Mouse (Mus musculus): Measurements from ENCODE around the gene Scarb2. TPM values are rescaled to one million over a fixed set of nuclear protein-coding genes. Genes with fewer than 3 reads are reported as not detected.
A peak's percentile ranks its signal among the peaks of the same experiment; 100 is the strongest.
"Not testable (repeated sequence)": the region's sequence is repeated elsewhere in the genome, so short reads cannot be mapped to it uniquely, and the experiment has no call there.

Gene Scarb2
- polyA plus RNA-seq (2015; fragmentation: Nextera tagmentation; extraction: Ambion mirVana), result 21.0 and 21.8 TPM in 2 replicates

GRCm38 (mm10) chr5:92506733-92507132 is at the start of gene Scarb2:
Gene Scarb2, minus strand, starts transcription at chr5:92506833.
- peak within 1 kb of the TSS; percentile 90 for H3K9ac ChIP-seq (replicated peaks)
- H3K4me2 ChIP-seq (replicated peaks), result peak within 1 kb of the TSS; percentile 68
- no peaks in the 10 kb centered on the region for H3K9me3 ChIP-seq
- no peaks in the 10 kb centered on the region for H3K36me3 ChIP-seq
- no peak for ATAC-seq
- H3K27ac ChIP-seq, result peak within 1 kb of the TSS; percentile 97
- H3K4me1 ChIP-seq (replicated peaks), result peaks cover 27% of the 10 kb centered on the region
- H3K27me3 ChIP-seq, result no peaks in the 10 kb centered on the region
- H3K4me3 ChIP-seq (replicated peaks), result peak within 1 kb of the TSS; percentile 64

DNA sequence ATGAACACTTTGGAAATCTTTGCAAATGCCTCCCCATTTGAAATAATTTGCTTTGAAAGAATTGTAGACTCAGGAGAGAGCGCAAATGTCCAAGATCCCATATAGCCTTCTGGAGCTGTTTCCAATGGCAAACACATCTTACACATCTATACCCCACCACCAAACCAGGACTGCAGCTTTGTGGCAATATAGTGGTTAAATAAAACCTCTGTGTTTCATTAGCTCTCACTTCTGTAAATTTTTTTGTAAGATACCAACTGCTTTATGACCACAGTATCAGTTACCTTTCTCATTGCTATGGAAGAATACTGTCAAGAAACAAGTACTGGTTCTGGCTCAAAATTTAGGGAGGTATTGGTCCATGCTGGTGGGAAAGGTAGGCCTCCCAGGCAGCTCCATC is 49.3 kb upstream of the Scarb2 start:
- no peak overlapping the region for H3K27ac ChIP-seq
- ATAC-seq, result no peak
- no peaks in the 10 kb centered on the region for H3K9me3 ChIP-seq
- H3K4me1 ChIP-seq (replicated peaks), result no peaks in the 10 kb centered on the region
- WGBS, result 92% methylated on average over 1 of the region's 1 CpGs
- H3K4me2 ChIP-seq (replicated peaks), result no peak overlapping the region
- H3K4me3 ChIP-seq (replicated peaks), result no peak overlapping the region
- no peaks in the 10 kb centered on the region for H3K36me3 ChIP-seq
- no peak overlapping the region for H3K9ac ChIP-seq (replicated peaks)
- H3K27me3 ChIP-seq, result no peaks in the 10 kb centered on the region

- Histone ChIP-seq H3K36me3 (no peaks in the 10 kb centered on the region), H3K27me3 (no peaks in the 10 kb centered on the region), H3K4me2 (replicated peaks) (no peak within 1 kb of the TSS), H3K27ac (no peak within 1 kb of the TSS), H3K4me3 (replicated peaks) (no peak within 1 kb of the TSS), H3K4me1 (replicated peaks) (no peaks in the 10 kb centered on the region), H3K9me3 (no peaks in the 10 kb centered on the region), H3K9ac (replicated peaks) (no peak within 1 kb of the TSS)
- no peak for ATAC-seq
- 82% methylated on average over 16 of the region's 16 CpGs for WGBS
These were observed 48.4 kb upstream of the Scarb2 start, which contains the start of gene Fam47e for GRCm38 (mm10) chr5:92554891-92555511. Gene Fam47e, plus strand, starts transcription at chr5:92555069.

- no peak overlapping the region for H3K4me2 ChIP-seq (replicated peaks)
- H3K36me3 ChIP-seq, result no peaks in the 10 kb centered on the region
- no peak overlapping the region for H3K4me3 ChIP-seq (replicated peaks)
- no peaks in the 10 kb centered on the region for H3K4me1 ChIP-seq (replicated peaks)
- WGBS, result 81% methylated on average over 4 of the region's 4 CpGs
- no peak for ATAC-seq
- no peaks in the 10 kb centered on the region for H3K27me3 ChIP-seq
- H3K9me3 ChIP-seq, result no peaks in the 10 kb centered on the region
- H3K27ac ChIP-seq, result no peak overlapping the region
- H3K9ac ChIP-seq (replicated peaks), result no peak overlapping the region
These were observed 47.8 kb upstream of the Scarb2 start for GRCm38 (mm10) chr5:92554443-92554842.

DNA sequence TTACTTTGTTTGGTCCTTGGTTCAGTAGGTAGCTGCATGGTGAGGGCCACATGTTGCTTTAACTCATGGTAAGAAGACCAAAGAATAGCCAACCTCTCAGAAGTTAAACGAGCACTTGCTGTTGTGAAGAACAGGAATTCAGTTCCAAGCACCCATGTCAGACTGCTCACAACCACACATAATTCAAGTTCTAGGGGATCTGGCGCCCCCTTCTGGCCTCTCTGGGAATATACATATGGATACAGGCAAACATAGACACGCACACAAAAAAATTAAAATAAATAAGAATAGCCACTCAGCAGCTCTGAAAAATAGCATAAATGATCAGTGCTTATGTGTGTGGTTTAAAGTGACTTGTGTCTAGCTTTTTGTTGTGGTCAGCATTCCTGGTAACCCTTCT is 47.3 kb upstream of the Scarb2 start:
- Histone ChIP-seq H3K27me3 (no peaks in the 10 kb centered on the region), H3K9ac (replicated peaks) (no peak overlapping the region), H3K4me3 (replicated peaks) (no peak overlapping the region), H3K36me3 (no peaks in the 10 kb centered on the region), H3K27ac (no peak overlapping the region), H3K9me3 (no peaks in the 10 kb centered on the region), H3K4me2 (replicated peaks) (no peak overlapping the region), H3K4me1 (replicated peaks) (no peaks in the 10 kb centered on the region)
- no peak for ATAC-seq
- 68% methylated on average over 3 of the region's 3 CpGs for WGBS

DNA sequence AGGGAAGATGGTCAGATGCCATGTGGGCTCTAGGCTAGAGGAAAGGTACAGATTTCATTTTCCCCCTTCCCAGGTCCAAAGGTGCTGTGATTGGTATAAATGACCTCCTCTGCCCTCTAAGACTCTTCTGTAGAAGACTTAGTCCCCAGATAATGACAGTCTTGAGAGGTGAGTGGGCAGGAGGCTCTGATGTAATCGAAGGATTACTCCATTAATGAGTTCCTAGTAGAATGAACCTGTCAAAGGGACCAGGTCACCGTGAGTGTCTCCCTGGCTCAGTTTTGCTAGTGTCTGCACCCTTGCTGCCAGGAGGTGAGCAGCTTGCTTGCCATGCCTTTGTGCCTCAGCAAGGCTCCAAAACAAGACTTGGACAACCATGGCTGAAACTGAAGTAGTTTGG is 46.0 kb upstream of the Scarb2 start:
- H3K9ac ChIP-seq (replicated peaks), result no peak overlapping the region

DNA sequence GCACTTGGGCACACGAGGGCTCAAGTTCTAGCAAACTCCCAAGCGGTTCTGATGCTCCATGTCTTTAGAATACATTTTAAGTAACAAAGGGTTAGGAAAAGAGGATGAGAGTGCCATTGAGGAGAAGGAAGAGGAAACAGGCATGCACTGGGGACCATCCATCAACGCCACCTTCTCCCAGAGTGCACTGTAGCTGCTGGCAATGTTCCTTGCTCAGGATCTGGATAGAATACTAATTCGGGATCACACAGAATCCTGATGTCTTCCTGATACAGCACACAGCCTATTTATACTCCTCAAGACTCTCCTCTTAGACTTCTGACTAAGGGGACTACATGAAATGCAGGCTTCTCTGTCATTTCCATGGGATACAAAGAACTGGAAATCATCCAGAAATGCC is 33.1 kb upstream of the Scarb2 start:
- no peak for ATAC-seq
- H3K36me3 ChIP-seq, result no peaks in the 10 kb centered on the region
- no peak overlapping the region for H3K4me3 ChIP-seq (replicated peaks)
- no peaks in the 10 kb centered on the region for H3K4me1 ChIP-seq (replicated peaks)
- 77% methylated on average over 4 of the region's 4 CpGs for WGBS
- no peaks in the 10 kb centered on the region for H3K27me3 ChIP-seq
- H3K9me3 ChIP-seq, result no peaks in the 10 kb centered on the region
- H3K27ac ChIP-seq, result no peak overlapping the region
- no peak overlapping the region for H3K9ac ChIP-seq (replicated peaks)
- H3K4me2 ChIP-seq (replicated peaks), result no peak overlapping the region

More for the DNA sequence above, 46.0 kb upstream of the Scarb2 start:
- H3K27ac ChIP-seq, result no peak overlapping the region
- H3K36me3 ChIP-seq, result no peaks in the 10 kb centered on the region
- no peak for ATAC-seq
- H3K4me3 ChIP-seq (replicated peaks), result no peak overlapping the region
- no peaks in the 10 kb centered on the region for H3K9me3 ChIP-seq
- no peaks in the 10 kb centered on the region for H3K4me1 ChIP-seq (replicated peaks)
- 90% methylated on average over 2 of the region's 2 CpGs for WGBS
- H3K4me2 ChIP-seq (replicated peaks), result no peak overlapping the region
- H3K27me3 ChIP-seq, result no peaks in the 10 kb centered on the region

- Histone ChIP-seq H3K4me2 (replicated peaks) (no peak overlapping the region), H3K4me3 (replicated peaks) (no peak overlapping the region), H3K27me3 (no peaks in the 10 kb centered on the region), H3K27ac (no peak overlapping the region), H3K4me1 (replicated peaks) (no peaks in the 10 kb centered on the region), H3K9me3 (no peaks in the 10 kb centered on the region), H3K36me3 (no peaks in the 10 kb centered on the region), H3K9ac (replicated peaks) (no peak overlapping the region)
- 83% methylated on average over 6 of the region's 6 CpGs for WGBS
- no peak for ATAC-seq
These were observed 18.2 kb upstream of the Scarb2 start for GRCm38 (mm10) chr5:92524821-92525258.

- not testable (repeated sequence) for H3K4me1 ChIP-seq (replicated peaks); H3K4me3 ChIP-seq (replicated peaks); ATAC-seq; H3K36me3 ChIP-seq; H3K27ac ChIP-seq; H3K9me3 ChIP-seq; H3K27me3 ChIP-seq; H3K4me2 ChIP-seq (replicated peaks); H3K9ac ChIP-seq (replicated peaks)
- WGBS, result 85% methylated on average over 2 of the region's 2 CpGs
These were observed 14.5 kb upstream of the Scarb2 start for GRCm38 (mm10) chr5:92521131-92521530.

DNA sequence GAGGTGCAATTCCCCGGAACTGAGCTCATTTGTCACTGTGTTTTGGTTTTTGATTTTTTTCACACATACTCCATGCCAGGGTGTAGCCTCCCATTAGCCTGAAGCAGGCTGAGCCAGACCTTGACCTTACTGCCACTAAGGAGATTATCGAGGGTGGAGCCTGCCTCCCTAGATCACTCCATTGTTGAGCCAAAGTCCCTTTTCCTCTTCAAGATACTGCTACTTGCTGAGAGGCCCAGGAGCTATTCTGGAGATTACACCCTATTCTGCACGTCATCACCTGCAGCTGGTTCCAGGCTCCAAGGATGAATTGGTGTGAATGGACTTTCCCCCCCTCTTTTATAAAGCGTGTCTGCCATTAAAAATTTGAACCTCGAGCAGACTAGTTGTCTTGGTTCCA is 5.4 kb upstream of the Scarb2 start:
- no peak for ATAC-seq
- Histone ChIP-seq H3K27ac (no peak overlapping the region), H3K27me3 (no peaks in the 10 kb centered on the region), H3K4me3 (replicated peaks) (no peak overlapping the region), H3K4me1 (replicated peaks) (no peaks in the 10 kb centered on the region), H3K4me2 (replicated peaks) (no peak overlapping the region), H3K36me3 (no peaks in the 10 kb centered on the region), H3K9me3 (no peaks in the 10 kb centered on the region), H3K9ac (replicated peaks) (no peak overlapping the region)
- 82% methylated on average over 5 of the region's 5 CpGs for WGBS

DNA sequence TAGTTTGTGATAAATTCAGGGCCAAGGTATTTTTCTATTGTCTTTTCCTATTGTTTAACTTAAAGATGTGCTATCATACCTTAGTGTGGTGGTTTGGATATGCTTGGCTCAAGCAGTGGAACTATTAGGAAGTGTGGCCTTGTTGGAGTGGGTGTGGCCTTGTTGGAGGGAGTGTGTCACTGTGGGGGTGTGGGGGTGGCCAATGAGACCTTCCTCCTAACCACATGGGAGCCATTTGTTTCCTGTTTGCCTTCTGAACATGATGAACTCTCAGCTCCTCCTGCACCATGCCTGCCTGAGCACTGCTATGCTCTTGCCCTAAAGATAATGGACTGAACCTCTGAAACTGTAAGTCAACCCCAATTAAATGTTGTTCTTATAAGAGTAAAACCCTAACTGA is 4.6 kb upstream of the Scarb2 start:
- no peak overlapping the region for H3K27ac ChIP-seq
- no peak overlapping the region for H3K9ac ChIP-seq (replicated peaks)
- no peak for ATAC-seq
- H3K4me1 ChIP-seq (replicated peaks), result peaks cover 4% of the 10 kb centered on the region
- H3K9me3 ChIP-seq, result no peaks in the 10 kb centered on the region
- H3K4me3 ChIP-seq (replicated peaks), result no peak overlapping the region
- no peaks in the 10 kb centered on the region for H3K27me3 ChIP-seq
- H3K36me3 ChIP-seq, result no peaks in the 10 kb centered on the region
- H3K4me2 ChIP-seq (replicated peaks), result no peak overlapping the region

DNA sequence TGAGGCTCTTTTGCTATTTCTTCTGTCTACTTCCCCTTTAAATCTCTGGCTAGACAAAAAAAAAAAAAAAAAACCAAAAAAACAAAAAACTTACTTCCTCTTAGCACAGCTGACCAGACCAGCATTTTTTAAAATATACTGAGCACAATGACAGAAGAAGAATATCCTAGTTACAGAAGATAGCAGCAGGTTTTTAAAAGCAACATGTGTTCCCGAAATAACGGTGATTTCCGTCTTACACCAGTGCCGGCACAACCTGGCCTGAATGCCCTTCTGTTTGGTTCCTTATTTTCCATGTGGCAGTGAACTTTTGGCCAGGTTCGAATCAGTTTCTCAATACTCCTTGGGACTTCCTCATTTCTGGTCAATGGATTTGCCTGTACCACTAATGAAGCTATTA is 2.2 kb upstream of the Scarb2 start:
- 95% methylated on average over 5 of the region's 5 CpGs for WGBS
- H3K4me3 ChIP-seq (replicated peaks), result no peak overlapping the region
- no peak overlapping the region for H3K27ac ChIP-seq
- no peaks in the 10 kb centered on the region for H3K27me3 ChIP-seq
- H3K9ac ChIP-seq (replicated peaks), result no peak overlapping the region
- H3K4me2 ChIP-seq (replicated peaks), result no peak overlapping the region
- H3K36me3 ChIP-seq, result no peaks in the 10 kb centered on the region
- H3K4me1 ChIP-seq (replicated peaks), result peaks cover 15% of the 10 kb centered on the region
- no peak for ATAC-seq
- H3K9me3 ChIP-seq, result no peaks in the 10 kb centered on the region

DNA sequence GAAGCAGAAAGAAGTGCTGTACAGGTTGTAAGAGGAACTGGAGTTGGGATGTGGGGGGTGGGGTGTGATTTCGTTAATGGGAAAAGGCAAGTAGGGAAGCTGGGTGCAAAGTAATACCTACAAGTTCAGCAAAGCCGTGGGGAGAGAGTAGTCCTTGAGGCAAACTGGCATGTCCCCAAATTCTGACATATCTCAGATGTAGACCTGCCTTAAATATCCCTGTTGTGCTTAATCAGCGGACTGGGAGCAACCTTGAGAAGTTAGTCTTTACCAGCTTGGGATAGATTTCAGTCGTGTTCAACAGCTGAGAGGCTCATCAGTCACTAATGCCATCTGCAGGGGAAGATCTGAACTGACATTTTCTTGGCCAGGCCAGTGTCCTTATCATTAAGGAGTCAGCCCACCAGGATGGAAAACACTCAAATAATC is 318 bp downstream of the Scarb2 start:
- no peaks in the 10 kb centered on the region for H3K36me3 ChIP-seq
- no peak for ATAC-seq
- 39% methylated on average over 4 of the region's 4 CpGs for WGBS

More for the DNA sequence above, 318 bp downstream of the Scarb2 start:
- H3K27me3 ChIP-seq, result no peaks in the 10 kb centered on the region
- H3K4me2 ChIP-seq (replicated peaks), result peak overlapping the region; percentile 68
- H3K9ac ChIP-seq (replicated peaks), result peak overlapping the region; percentile 90
- H3K4me3 ChIP-seq (replicated peaks), result peak overlapping the region; percentile 64
- H3K4me1 ChIP-seq (replicated peaks), result peaks cover 27% of the 10 kb centered on the region
- peak overlapping the region; percentile 97 for H3K27ac ChIP-seq
- H3K9me3 ChIP-seq, result no peaks in the 10 kb centered on the region
